Mouse (Mus musculus) limb, embryonic 14.5 days (tissue): ENCODE results near the gene Sppl2c. TPM values are rescaled to one million over a fixed set of nuclear protein-coding genes. Genes with fewer than 3 reads are reported as not detected.

Experiments used
- ATAC-seq: fragments of 200-750 bp; cut with Nextera tagmentation; 2 replicates; pipeline ENCODE4 v1.8.0; 2017; ENCODE audit warnings: low read depth, moderate number of reproducible peaks, moderate TSS enrichment; ENCODE audit not compliant: low FRiP score
- DNase-seq: peaks from one replicate; pipeline ENCODE4 v3.0.0-alpha.2; 2015; ENCODE audit warnings: low spot score
- H3K27ac ChIP-seq: fragments of 300-500 bp; sonication (generic); replicated peaks from 2 replicates; pipeline ENCODE4 v1.5.1; 2014; ENCODE audit warnings: low read depth, mild to moderate bottlenecking, low read length, moderate library complexity, mixed read lengths
- H3K27me3 ChIP-seq: fragments of 300-500 bp; sonication (generic); 2 replicates; pipeline ENCODE4 v1.6.1; 2014; ENCODE audit warnings: low read length, mixed read lengths; ENCODE audit not compliant: control insufficient read depth, insufficient read depth
- H3K36me3 ChIP-seq: fragments of 300-500 bp; sonication (generic); 2 replicates; pipeline ENCODE4 v1.6.1; 2014; ENCODE audit warnings: mild to moderate bottlenecking, low read length, moderate library complexity, mixed read lengths; ENCODE audit not compliant: control insufficient read depth, insufficient read depth
- H3K4me1 ChIP-seq: fragments of 300-500 bp; sonication (generic); 2 replicates; pipeline ENCODE4 v1.6.1; 2014; ENCODE audit warnings: antibody characterized with exemption, low read length, mixed read lengths; ENCODE audit not compliant: control insufficient read depth, insufficient read depth
- H3K4me2 ChIP-seq: fragments of 300-500 bp; sonication (generic); replicated peaks from 2 replicates; pipeline ENCODE4 v1.6.1; 2014; ENCODE audit warnings: low read depth, mild to moderate bottlenecking, low read length, moderate library complexity; ENCODE audit not compliant: severe bottlenecking
- H3K4me3 ChIP-seq: fragments of 300-500 bp; sonication (generic); replicated peaks from 2 replicates; pipeline ENCODE4 v1.5.1; 2014; ENCODE audit warnings: low read length
- H3K9ac ChIP-seq: fragments of 300-500 bp; sonication (generic); 2 replicates; pipeline ENCODE4 v1.6.1; 2014; ENCODE audit warnings: mild to moderate bottlenecking, low read depth, low read length, moderate library complexity; ENCODE audit not compliant: severe bottlenecking
- H3K9me3 ChIP-seq: fragments of 300-500 bp; sonication (generic); 2 replicates; pipeline ENCODE4 v1.6.1; 2016; ENCODE audit warnings: low read length; ENCODE audit not compliant: control insufficient read depth
- POLR2A ChIP-seq: fragments of 200-500 bp; IDR thresholded peaks from 2 replicates; pipeline ENCODE4 v1.8.0; 2012; ENCODE audit warnings: inconsistent platforms, mild to moderate bottlenecking, moderate library complexity, borderline replicate concordance; ENCODE audit not compliant: insufficient read depth, insufficient read length; ENCODE audit errors: extremely low read depth
- WGBS: fragments of 180-500 bp; shearing (Covaris S2); extraction: QIAGEN DNeasy Blood & Tissue Kit; methylation state at CpG from one replicate; pipeline ENCODE4 v1.1.7; 2014; 5-methylcytosine and 5-hydroxymethylcytosine counted together
- polyA plus RNA-seq, 2 experiments: library from polyadenylated mRNA; depleted of rRNA in 1 of 2; stranded (reverse) in 1 of 2; unstranded in 1 of 2; fragments of >200 nt; fragmentation: Nextera tagmentation in 1 of 2; extraction: Ambion mirVana in 1 of 2; gene quantifications; 2 replicates each; pipeline versions ENCODE4 v1.2.1 to v1.2.3; 2012 to 2014

Sppl2c gene
- polyA plus RNA-seq, 2 experiments, result not detected

- DNase-seq, result no peak
- Histone ChIP-seq H3K4me3 (no peak overlapping the region), H3K9ac (no peak overlapping the region), H3K27ac (no peak overlapping the region), H3K4me2 (no peak overlapping the region), H3K9me3 (no peaks in the 10 kb centered on the region), H3K36me3 (no peaks in the 10 kb centered on the region), H3K27me3 (peaks cover 33% of the 10 kb centered on the region), H3K4me1 (no peaks in the 10 kb centered on the region)
- no peak for ATAC-seq
- 60% methylated on average over 13 of the region's 13 CpGs for WGBS
- TF ChIP-seq POLR2A, result no peak
These were observed 52.0 kb downstream of the Sppl2c start for GRCm38 (mm10) chr11:104237958-104238747.

Other genes starting within 250 kb of the Sppl2c start
- gene Nsf, start 232.3 kb upstream of the Sppl2c start, polyA plus RNA-seq (2012; rRNA removed), result 33.5 and 39.7 TPM in 2 replicates
- 43.6 and 44.9 TPM in 2 replicates for gene Nsf, start 232.3 kb upstream of the Sppl2c start, polyA plus RNA-seq (2014; fragmentation: Nextera tagmentation; extraction: Ambion mirVana)
- gene Arf2, start 219.6 kb upstream of the Sppl2c start, polyA plus RNA-seq (2012; rRNA removed), result 47.0 and 52.7 TPM in 2 replicates
- 75.2 and 78.7 TPM in 2 replicates for gene Arf2, start 219.6 kb upstream of the Sppl2c start, polyA plus RNA-seq (2014; fragmentation: Nextera tagmentation; extraction: Ambion mirVana)
- gene Crhr1, start 53.5 kb upstream of the Sppl2c start, polyA plus RNA-seq (2012; rRNA removed), result 0.04 and 0.09 TPM in 2 replicates
- gene Crhr1, start 53.5 kb upstream of the Sppl2c start, polyA plus RNA-seq (2014; fragmentation: Nextera tagmentation; extraction: Ambion mirVana), result not detected in 2 replicates
- 2.2 and 2.6 TPM in 2 replicates for gene Mapt, start 45.1 kb downstream of the Sppl2c start, polyA plus RNA-seq (2012; rRNA removed)
- gene Mapt, start 45.1 kb downstream of the Sppl2c start, polyA plus RNA-seq (2014; fragmentation: Nextera tagmentation; extraction: Ambion mirVana), result 1.8 and 2.2 TPM in 2 replicates